Mouse (Mus musculus) gastrocnemius, adult 8-10 months (tissue): ENCODE data around the gene Rev1. TPM values are rescaled to one million over a fixed set of nuclear protein-coding genes. Genes with fewer than 3 reads are reported as not detected.

Experiments
- DNase-seq, 2 experiments: peaks; one replicate each; pipeline ENCODE4 v3.0.0; 2022; ENCODE audit warnings: low spot score in 2 of 2
- total RNA-seq, 4 experiments: library from RNA; stranded (reverse); gene quantifications; 2 replicates each; pipeline ENCODE4 v1.2.4; 2022

The Rev1 gene
- 10 to 100 TPM; 17.7 to 20.0 (median 19.3) TPM for total RNA-seq

GRCm38 (mm10) chr1:38129501-38130267, at the start of gene Rev1:
Gene Rev1, minus strand, starts transcription at chr1:38129801.
- DNase-seq: peak; percentile 90 to 96

DNA sequence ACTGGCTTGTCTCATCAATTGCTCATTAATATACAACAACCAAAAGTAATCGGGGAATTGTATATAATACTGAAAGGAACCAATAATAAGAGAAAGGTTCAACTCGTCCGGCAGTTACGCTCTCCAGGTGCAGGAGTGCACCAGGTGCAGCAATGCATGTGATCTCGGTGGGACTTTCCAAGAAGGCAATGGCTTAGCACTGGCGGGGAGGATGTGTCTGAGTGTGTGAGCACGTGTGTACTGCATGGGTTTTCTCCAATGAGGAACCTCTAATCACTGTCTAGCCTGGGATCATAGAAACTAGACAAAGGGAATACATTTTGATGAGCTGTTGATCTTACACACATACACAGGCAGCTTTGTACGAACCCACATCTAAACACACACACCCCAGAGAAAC, 49.3 kb upstream of the Rev1 start:
- no peak for DNase-seq

DNA sequence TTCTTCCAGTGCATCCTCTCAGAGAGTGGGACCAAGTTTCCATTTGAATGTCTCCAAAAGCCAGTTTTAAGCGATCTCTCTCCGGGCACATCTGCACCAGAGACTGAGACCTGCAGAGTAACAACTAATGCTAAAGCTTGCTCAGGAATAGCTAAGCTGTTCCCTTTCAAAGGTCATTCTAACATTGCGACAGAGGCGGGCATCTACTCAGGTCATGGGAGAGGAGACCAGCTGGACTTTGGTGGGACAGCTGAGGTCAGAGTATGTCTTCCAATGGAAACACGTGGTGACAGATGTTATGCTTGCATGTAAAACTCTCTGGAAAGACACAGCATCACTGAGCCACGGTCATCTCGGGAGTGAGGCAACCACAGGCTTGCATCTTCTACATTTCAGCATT, 46.5 kb upstream of the Rev1 start:
- DNase-seq: no peak

- no peak for DNase-seq
Observed at GRCm38 (mm10) chr1:38171874-38172273, 42.3 kb upstream of the Rev1 start.

- no peak for DNase-seq
Observed at GRCm38 (mm10) chr1:38165696-38166095, 36.1 kb upstream of the Rev1 start.

GRCm38 (mm10) chr1:38150086-38150485, 20.5 kb upstream of the Rev1 start:
- no peak for DNase-seq

DNA sequence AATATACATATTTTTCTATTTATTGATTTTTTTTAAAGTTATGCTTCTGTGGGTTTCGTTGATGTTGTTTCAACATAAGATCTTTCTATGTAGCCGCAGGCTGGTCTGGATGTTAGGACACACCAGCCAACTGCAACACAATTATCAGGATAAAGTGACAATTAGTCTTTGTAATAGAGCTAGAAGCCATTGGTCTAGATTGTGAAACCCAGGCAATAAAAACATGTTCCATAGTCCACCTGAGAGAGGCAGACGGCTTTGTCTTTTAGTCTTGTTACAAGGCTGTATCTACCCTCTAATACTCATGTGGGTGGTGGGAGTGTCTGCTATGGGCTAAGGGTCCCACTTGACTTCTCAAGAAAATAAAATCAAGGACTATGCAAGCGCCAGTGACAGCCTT, 16.4 kb upstream of the Rev1 start:
- DNase-seq: no peak

GRCm38 (mm10) chr1:38141371-38141770, 11.8 kb upstream of the Rev1 start:
- DNase-seq: no peak

- DNase-seq: no peak
Observed at GRCm38 (mm10) chr1:38140911-38141310, 11.3 kb upstream of the Rev1 start.

DNA sequence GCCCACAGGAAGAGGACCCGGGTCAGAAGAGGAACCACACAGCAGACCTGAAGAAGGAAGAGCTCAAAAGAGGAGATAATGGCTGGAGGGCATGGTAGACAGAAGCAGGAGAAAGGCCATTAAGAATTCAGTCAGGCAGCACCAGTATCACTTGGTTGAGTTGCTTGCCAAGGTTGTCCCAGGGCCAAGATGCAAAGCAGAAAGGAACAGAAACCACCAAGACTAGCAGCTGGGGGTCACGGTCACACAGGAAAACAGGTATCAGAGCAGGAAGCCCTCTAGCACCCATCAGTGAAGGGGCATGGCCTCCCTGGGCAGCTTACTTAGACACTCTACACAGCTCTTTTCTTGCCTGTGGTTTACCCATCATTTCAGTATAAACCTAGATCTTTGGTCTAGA, 9.8 kb upstream of the Rev1 start:
- no peak for DNase-seq

- DNase-seq: no peak
Observed at GRCm38 (mm10) chr1:38132942-38133341, 3.3 kb upstream of the Rev1 start.

GRCm38 (mm10) chr1:38130715-38131483, 1.3 kb upstream of the Rev1 start:
- no peak for DNase-seq

GRCm38 (mm10) chr1:38128919-38129436, 623 bp downstream of the Rev1 start:
- DNase-seq: peak; percentile 32 to 68

DNA sequence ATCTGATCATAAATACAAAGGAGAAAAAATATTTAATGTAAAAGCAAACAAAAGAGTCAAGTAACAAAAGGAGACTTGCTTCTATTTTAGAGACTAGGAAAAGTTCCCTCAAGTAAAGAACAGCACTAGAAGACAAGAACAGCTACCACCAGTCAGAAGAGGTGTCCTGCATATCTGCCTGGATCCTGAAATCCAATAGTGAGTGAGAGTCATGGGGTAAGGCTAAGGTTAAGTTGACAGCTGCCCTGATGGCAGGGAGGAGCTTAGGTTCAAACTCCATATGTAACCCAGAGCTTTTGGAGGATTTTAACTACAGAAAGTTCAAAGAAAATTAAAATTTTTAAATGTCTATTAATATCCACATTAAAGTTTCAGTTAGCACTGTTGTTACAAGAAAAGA, 2.6 kb downstream of the Rev1 start:
- no peak for DNase-seq

DNA sequence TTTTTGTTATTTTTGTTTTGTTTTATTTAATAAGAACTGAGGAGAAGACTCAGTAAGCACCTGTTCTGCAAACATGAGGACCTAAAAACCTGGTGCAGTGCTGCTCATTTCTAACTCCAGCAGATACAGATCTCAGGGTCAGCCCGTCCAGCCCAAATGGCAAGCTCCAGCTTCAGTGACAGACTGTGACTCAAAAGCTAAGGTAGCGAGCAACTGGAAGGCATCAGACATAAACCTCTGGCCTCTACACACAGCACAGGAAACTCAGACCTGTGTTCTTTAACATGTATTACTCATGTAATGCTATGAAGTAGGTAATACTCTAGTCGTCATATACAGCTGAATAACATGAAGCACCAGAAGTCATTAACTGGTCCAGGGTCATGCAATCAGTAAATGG, 3.2 kb downstream of the Rev1 start:
- no peak for DNase-seq

- DNase-seq: no peak
Observed at GRCm38 (mm10) chr1:38124261-38124660, 5.3 kb downstream of the Rev1 start.

DNA sequence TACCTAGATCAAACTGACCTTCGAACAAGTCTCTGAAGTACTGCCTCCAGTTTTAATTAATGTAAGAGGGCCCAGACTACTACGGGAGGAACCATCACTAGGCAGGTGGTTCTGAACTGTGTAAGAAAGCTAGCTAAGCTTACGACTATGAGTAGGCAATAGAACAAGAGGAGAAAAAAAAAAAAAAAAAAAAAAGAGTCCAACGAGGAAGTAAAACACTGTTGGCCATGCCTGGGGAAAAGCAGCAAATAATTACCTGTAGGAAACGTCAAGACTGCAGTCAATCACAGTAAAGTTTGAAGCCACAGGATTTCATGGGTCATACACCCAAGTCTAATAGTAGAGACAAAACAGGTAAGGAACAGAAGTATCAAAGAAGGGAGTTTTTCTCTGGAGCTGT, 8.7 kb downstream of the Rev1 start:
- DNase-seq: no peak

DNA sequence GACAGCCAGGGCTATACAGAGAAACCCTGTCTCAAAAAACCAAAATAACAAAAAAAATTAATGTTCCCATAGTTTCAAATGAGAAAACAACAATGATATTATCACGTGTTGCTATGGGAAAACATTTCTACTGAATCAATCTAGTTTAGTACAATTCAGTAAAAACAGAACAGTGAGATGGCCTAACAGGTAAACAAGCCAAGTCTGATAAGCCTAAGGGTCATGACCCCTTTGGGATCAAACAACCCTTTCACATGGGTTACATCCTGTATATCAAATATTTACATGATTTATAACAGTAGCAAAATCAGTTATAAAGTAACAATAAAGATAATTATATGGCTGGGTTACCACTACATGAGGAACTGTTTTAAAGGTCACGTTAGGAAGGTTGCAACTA, 11.0 kb downstream of the Rev1 start:
- DNase-seq: no peak

GRCm38 (mm10) chr1:38109786-38110185, 19.8 kb downstream of the Rev1 start:
- DNase-seq: no peak

DNA sequence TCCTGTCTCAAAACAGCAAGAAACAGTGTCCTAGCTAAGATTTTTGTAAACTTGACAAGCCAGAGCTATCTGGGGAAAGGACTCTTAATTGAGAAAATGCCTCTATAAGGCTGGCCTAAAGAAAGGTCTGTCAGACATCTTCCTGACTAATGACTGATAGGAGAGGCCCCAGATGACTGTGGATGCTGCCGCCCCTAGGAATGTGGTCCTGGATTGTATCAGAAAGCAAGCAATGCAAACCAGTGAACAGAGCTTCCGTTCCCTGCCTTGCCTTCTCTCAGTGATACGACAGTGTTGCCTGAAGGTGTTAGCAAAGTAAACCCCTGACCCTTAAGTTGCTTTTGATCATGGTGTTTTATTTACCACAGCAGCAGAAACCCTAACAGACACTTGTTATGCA, 25.8 kb downstream of the Rev1 start:
- DNase-seq: no peak

DNA sequence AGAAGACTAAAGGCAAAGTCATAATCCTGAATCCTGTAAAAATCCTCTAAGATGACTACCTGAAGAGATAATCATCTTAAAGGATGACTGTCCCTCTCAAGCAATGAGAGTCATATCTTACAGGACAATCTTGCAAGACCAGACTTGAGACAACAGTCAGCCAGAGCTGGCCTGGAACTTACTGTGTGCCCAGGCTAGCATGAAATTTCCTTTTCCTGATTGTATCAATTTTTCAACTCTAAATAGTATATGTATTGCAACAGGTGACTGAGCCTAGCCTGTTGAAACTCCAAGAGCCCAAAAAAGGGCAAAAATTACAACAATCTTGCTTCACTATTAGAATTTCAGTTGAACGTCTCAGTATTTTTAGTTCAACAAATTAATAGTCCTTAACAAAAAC, 26.4 kb downstream of the Rev1 start:
- no peak for DNase-seq

DNA sequence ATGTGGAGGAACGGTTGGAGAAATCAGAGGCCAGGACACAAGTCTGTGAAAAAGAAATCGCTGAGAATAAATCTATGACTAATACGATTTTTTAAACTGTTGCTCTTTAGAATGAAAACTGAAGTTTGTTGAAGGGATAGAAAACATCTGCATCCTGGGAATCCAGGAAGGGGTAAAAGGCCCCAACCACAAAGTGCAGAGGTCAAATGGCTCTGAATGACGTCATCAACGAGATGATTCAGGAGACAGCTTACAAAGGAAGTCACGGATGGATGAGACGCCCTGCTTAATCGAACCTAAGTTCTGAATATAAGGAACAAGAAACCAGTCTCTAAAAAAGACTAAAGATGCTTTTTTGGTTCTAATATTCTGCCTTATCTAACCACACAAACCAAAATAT, 48.3 kb downstream of the Rev1 start:
- no peak for DNase-seq

- no peak for DNase-seq
Observed at GRCm38 (mm10) chr1:38071326-38071725, 58.3 kb downstream of the Rev1 start.
